Mouse (Mus musculus) E14TG2a.4 (cell line): ENCODE data around the gene Med20.

Source experiments
- CTCF ChIP-seq: conservative IDR thresholded peaks from 2 replicates; pipeline ENCODE4 v1.5.1; 2014; ENCODE audit warnings: low read length
- NANOG ChIP-seq: IDR thresholded peaks from 2 replicates; pipeline ENCODE4 v1.6.1; 2014; ENCODE audit warnings: borderline replicate concordance, low read length, mixed read lengths

DNA sequence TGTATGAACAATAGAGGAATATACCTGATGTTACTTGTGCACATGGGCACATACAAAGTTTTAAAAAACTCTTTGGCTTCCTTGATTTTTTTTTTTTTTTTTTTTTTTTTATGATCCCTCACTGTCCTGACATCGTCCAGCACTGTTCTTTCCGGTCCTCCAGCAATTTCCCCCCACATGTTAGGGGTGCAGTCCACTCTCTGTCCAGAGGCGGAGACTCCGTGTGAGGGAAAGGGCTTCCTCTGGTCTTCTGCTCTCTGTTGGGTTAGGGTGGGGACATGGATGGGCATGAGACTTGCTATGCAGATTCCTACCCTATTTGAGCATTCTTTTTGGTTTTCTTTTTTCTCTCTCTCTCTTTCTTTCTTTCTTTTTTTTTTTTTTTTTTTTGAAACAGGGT is 46.5 kb downstream of the Med20 start:
- no peak for TF ChIP-seq CTCF
- TF ChIP-seq NANOG: no peak
